Mouse (Mus musculus) 3134 (cell line): Measurements from ENCODE around the gene Riox1.
"Not testable (repeated sequence)": the region's sequence is repeated elsewhere in the genome, so short reads cannot be mapped to it uniquely, and the experiment has no call there.

ENCODE experiments used
- DNase-seq: peaks from one replicate; pipeline ENCODE4 v3.0.0-alpha.2; 2011; ENCODE audit warnings: low spot score; ENCODE audit not compliant: insufficient read length; ENCODE audit errors: extremely low read depth

The Riox1 gene

DNA sequence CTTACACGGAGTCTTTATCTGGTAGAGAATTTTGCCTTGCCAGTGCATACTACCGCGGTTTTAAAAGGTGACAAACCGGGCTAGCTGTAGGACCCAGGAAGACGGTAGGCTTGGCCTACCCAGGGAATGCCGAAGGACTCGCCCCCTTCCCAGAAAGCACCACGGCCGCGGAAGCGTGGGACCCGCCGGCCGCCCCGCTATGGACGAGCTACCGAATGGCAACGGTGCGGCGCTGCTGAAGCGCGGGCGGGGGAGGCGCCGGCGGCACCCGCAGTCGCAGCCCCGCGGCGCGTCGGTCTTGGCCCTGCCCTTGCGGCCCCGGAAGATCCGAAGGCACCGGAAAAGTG lies at the start of gene Riox1:
TSS of gene Riox1 (plus strand) at position 116 of the 347 bp plus-strand sequence.
- peak; percentile 74 for DNase-seq

- DNase-seq, result no peak
These were observed 40.0 kb upstream of the Riox1 start for GRCm38 (mm10) chr12:83910451-83910850.

DNA sequence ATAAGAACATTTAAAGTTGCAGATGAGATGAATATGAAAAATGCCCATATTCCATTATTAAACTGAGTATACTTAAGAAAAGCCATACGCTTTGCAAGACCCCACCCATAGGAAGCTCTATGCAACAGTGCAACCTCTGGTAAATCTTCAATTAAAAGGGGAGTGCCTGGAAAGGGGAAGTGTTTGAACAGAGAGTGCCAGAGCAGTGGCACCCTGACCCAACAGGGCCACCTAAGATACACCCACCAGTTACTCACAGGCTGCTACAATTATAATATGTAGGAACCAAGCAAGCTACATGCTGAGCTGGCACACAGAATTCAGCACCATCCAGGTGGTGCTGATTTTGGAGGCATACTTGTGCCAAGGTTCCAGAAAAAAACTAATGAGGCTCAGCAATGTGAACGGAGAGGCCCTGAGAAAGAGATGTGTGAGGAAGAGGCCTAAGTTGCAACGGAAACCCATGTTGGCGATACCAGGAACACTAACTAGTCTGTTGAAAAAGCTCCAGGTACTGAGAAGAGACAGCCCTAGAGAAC lies 36.1 kb upstream of the Riox1 start:
- no peak for DNase-seq

GRCm38 (mm10) chr12:83914797-83915196 lies 35.6 kb upstream of the Riox1 start:
- no peak for DNase-seq

GRCm38 (mm10) chr12:83916884-83917283 lies 33.5 kb upstream of the Riox1 start:
- DNase-seq, result no peak

DNA sequence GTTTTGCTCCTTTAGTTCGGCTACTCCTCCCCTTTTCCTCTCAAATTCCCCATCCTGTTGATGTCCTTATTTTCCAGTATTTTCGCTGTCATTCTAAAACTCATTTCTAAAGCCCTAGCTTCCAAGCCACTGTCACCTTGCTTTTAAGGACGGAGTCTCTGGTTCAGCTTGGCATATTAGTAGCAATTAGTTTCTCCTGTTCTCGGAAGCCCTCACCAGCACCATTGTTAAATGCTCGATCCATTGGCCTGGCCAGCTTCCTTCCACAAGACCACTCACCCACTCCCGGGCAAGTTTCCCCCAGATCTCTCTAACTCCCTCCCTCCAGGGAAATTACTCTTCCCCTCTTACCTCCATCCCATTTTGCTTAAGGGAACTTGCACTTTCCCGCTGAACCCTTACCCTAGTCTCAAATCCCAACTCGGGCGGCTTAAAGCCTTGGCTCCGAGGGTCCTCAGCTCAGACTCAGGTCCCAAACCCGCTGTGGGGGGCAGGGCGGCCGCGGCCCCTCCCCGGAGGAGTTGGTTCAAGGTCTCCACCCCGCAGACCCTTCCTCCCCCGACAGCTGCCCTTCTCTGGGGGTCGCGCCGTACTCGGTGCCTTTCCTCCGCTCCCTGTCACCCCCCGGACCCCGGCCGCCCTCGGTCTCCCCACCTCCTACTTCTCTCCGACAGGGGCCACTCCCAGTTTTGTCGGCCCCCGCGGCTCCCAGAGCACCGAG lies 29.5 kb upstream of the Riox1 start:
- DNase-seq, result no peak

DNA sequence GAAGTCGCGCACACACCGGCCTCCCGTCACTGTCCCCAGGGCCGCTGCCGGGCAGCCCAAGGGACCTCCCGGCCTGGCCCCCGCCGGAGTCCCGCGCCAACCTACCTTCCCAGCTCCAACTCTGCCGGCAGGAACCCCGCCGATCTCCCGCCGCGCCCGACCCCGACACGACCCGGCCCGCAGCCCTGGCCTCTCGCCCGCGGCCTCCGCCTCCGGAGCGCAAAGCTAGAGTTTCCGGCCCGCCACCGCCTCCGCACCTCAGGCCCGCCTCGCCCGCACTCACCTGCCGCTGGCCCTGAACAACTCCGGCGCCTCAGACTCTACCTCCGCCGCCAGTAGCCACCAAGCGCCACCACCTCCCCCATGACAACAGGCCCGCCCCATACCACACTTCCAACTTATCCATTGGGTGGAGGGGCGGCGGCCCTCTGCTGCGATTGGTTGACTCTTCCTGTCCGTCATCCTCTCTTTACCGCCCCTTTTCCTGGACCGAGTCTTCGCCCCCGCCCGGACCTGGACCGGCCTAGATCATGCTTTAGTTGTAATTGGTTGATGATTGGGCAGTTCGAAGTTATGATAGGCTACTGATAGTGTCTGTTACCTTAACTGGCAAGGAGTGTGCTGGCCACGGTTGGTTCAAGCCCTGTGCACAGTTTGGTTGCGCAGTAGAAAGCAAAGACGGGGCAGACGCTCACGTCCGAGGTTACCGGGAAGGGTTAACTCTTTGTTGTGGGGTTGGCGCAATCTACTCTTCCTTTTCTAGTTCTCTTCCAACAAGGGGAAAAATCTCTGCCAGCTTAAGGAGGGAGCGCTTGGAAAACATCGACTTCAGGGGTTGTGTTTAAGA lies 28.6 kb upstream of the Riox1 start, which contains the start of gene Numb:
TSS of gene Numb (minus strand) at position 400 of the 847 bp plus-strand sequence.
- DNase-seq, result peak; percentile 95

DNA sequence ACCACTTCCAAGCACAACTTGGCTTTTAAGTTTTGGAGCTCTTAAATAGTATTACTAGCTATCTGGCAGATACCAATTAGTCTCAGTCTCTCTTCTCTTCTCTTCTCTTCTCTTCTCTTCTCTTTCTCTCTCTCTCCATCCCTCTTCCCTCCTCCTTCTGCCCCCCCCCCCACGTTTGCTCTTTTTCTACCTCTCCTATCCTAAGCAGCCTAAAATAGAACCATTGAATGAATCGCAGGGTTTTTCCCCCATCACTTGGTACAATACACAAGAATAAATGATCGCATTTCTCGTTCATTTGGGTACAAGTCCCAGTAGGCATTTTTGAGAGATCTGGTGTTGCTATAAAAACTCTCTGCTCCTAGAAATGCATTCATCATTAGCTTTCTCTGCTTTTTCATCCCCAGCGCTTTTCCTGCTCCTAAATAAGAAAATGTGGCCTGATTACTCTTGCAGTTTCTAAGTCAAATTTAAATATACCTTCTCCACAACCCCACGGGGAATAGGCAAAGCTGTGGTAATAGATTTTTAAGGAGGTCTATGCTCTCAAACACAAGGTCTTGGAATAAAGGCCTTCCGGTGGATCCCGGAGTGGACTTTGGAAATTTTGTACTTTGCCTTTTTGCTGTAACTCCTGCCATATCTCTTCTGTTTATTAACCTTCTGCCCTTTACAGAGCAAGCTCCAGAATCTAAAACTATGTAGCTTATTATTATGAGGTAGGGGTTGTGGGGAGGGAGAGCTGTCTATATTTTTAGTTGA lies 27.5 kb upstream of the Riox1 start:
- DNase-seq, result no peak

DNA sequence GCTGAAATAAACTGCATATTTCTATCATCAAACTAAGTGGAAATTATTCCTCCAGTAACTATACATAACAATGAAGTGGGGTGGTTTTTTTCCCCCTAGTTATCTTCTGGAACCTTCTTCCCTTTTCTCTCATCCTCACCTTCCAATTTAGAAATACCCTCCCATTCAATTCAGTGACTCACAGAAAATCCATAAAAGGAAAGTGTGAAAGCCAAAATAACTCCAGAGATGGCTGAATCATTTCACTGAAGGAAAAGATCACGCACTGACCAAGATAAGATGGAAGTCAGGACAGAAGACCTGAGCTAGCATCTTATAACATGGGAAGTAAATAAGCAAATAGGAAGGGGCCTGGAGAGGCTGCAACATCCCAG lies 26.9 kb upstream of the Riox1 start:
- no peak for DNase-seq

GRCm38 (mm10) chr12:83924332-83924731 lies 26.1 kb upstream of the Riox1 start:
- DNase-seq, result no peak

- no peak for DNase-seq
These were observed 25.2 kb upstream of the Riox1 start for GRCm38 (mm10) chr12:83925160-83925703.

GRCm38 (mm10) chr12:83926061-83926460 lies 24.3 kb upstream of the Riox1 start:
- DNase-seq, result no peak

- DNase-seq, result no peak
These were observed 22.7 kb upstream of the Riox1 start for GRCm38 (mm10) chr12:83927747-83928146.

DNA sequence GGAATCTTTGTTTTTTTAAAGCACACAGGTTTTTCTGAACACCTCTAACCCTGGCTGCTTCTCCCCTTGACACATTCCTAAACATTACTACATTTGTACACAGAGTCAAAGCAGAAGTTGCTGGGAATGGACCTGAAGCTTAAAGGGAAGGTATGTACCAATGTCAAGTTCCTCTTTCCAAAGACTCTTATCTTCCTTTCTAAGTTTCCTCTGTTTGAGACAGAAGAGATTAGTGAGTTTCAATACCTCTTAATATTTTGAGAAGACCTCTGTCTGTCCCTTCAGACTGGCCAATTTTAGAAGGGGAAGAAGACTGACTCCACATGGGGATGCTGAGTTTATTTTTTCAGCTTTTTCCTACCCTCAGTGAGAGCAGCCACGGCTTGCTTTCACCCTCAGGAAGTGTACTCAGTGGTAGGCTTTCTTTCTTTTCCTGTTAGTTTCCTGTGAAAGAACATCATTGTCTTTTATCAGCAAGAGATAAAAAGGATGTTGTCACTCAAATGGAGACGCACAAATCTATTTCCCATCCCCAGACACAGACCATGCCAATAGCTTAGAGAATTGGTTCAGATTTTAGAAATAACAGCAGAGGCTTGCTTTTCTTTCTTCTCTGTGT lies 21.1 kb upstream of the Riox1 start:
- no peak for DNase-seq

- no peak for DNase-seq
These were observed 12.8 kb upstream of the Riox1 start for GRCm38 (mm10) chr12:83937600-83937999.

DNA sequence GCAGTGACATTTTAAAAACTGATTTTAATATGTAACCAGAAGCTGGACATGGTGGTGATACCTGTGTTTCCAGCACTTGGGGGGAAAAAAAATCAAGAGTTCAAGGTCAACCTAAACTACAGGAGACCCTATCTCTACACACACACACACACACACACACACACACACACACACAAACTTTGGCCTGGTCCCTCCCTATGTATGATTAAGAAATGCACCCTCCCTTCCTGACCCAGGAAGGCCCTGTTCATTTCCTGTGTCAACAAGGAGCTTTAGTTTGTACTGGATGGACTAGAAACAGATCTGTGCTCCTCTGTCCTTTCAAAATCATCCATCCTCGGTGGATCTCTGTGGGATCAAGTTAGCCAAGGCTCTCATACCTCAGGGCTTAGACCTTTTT lies 11.8 kb upstream of the Riox1 start:
- DNase-seq, result not testable (repeated sequence)

DNA sequence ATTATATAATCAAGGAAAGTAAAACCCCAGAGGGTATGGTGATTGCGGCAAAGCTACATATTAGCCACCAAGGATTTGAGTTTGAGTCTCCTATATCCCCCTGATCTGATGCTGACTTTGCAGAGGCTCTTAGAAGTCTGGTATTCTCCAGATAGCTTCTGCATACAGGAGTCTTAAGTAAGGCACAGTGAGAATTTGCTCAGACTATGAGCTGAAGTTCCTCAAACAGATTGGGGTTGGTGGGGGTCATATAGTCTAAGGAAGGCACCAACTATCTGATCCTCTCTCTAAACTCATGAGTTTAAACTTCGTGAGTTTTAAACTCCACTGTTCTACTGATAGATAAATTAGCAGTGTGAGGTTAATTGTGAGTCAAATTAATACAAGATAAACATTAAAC lies 11.1 kb upstream of the Riox1 start:
- DNase-seq, result no peak

- DNase-seq, result no peak
These were observed 10.4 kb upstream of the Riox1 start for GRCm38 (mm10) chr12:83940031-83940430.

DNA sequence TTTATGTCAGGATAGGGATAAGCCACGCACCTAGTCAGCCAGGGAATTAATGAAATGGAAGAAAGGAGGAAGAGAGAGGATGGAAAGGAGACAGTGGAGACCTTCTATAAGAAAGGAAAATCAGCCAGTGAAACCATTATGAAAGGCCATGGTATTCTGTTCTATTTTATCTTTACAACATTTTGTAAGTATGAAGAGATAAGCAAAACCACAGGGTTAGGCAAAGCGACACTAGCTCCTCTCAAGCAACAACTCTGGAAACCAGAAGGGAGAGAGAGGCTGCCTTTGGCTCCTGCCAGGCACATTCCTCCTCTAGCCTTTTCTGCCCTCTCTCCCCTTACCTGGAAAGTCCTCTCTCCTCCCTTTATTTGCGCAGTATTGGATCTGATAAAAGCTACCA lies 8.5 kb upstream of the Riox1 start:
- DNase-seq, result no peak

- DNase-seq, result no peak
These were observed 3.1 kb upstream of the Riox1 start for GRCm38 (mm10) chr12:83947260-83947811.
